Mouse (Mus musculus): ENCODE results near the gene Fnip2. TPM values are rescaled to one million over a fixed set of nuclear protein-coding genes. Genes with fewer than 3 reads are reported as not detected.

Gene Fnip2
- total RNA-seq, 2 experiments from 2014 or later = 4.9 to 5.3 TPM

DNA sequence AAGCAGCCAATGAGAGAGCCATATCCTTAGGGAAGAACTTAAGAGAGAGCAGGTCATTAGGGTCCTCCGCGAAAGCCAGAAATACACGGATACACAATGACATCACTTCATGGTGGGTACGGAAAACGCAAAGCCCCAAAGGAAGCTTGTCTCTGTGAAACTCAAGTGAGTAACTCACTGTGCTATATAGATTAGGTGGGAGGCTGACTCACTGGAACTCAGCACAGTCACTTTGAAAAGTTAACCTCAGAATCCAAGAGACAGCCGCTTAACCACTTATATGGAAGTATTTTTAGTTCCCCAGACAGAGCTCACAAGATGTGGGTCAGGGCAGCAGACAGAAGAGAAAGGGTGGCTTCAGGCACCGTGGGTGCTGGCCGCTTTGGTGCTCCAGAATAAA, 122.6 kb downstream of the Fnip2 start:
- DNase-seq = no peak
- intact Hi-C loops (cut with DNase I; ENCODE audit: low total_unique reads) = no loop called here

- DNase-seq = no peak
- intact Hi-C loops (cut with DNase I; ENCODE audit: low total_unique reads) = no loop called here
Observed at GRCm38 (mm10) chr3:79443850-79444249, 123.7 kb downstream of the Fnip2 start.

DNA sequence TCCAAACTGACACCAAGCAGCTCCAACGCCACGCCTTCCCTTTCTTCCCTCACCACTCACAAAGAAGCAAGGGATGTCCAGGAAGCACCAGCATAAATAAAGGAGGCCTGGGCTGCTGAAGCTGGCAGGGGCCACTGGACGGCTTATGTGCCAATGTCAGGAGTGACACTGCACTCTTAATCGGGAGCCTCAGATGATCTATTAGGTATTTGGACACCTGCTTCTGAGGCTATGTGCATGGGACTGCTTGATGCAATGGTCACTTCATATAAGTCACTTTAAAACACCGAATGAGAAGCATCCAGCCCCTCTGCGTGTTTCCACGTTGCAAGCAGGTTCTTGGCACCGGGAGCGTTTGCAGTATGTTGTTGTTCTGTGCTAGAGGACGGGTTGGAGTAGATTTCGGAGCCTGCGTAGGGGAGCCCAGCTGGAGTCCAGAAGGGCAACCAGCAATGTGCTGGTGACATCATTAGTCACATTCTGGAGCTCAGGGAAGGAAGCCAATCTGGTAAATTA, 126.6 kb downstream of the Fnip2 start:
- intact Hi-C loops (cut with DNase I; ENCODE audit: low total_unique reads) = no loop called here
- peak; percentile 11 for DNase-seq

DNA sequence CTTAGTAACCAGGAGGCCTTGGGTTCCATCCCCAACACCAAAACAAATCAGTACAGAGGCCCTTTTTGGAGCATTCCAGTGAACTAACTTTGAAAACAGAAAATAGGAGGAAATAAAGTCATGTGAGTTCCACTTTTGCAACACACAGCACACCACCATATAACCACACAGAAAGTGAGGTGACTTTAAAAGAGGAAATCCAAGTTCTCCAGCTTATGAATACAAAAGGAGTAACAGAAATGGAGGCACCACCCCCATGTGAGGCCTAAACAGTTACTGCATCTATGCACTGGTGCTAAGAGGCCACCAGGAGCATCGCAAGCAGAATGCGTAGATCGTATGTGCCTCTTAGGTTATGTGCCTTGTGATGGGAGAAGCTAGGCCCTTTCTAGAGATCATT, 129.3 kb downstream of the Fnip2 start:
- intact Hi-C loops (cut with DNase I; ENCODE audit: low total_unique reads) = no loop called here
- DNase-seq = no peak

- DNase-seq = no peak
- intact Hi-C loops (cut with DNase I; ENCODE audit: low total_unique reads) = no loop called here
Observed at GRCm38 (mm10) chr3:79436186-79436585, 131.4 kb downstream of the Fnip2 start.

DNA sequence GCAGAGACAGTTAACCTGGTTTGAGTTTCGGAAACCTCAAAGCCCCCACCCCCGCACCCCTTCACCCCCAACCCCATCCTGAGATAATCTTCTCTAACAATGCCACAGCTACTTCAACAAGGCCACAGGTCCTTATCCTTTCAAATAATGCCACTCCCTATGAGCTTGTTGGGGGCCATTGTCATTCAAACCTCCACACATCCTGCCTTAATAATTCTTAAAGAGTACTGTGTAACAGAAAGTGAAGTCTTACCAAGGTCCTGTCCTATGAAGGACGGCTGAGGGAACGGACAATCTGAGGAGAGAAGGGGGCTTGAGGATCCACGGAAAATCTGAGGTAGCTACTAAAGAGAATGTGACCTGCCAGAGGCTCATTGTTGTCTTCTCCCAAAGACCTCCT, 132.6 kb downstream of the Fnip2 start:
- intact Hi-C loops (cut with DNase I; ENCODE audit: low total_unique reads) = no loop called here
- no peak for DNase-seq

- no peak for DNase-seq
- intact Hi-C loops (cut with DNase I; ENCODE audit: low total_unique reads) = no loop called here
Observed at GRCm38 (mm10) chr3:79434436-79434835, 133.2 kb downstream of the Fnip2 start.

GRCm38 (mm10) chr3:79433593-79433992, 134.0 kb downstream of the Fnip2 start:
- intact Hi-C loops (cut with DNase I; ENCODE audit: low total_unique reads) = no loop called here
- no peak for DNase-seq

DNA sequence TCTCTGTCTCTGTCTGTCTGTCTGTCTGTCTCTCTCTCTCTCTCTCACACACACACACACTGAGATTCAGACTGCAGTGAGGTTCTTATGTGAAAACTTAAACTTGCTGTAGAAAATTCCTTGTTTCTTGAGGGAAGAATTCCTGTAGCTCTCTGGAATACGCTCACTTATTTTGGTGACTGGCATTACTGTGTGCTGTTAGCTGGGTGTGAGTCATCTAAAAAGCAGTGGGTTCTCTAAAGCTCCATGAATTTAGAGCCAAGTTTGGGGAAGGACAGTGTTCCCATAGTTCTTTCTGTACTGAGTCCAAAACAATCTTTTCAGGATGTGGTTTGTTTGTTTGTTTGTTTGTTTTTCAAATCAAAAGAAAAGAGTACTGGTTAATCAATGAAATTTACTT, 142.2 kb downstream of the Fnip2 start:
- no peak for DNase-seq
- intact Hi-C loops (cut with DNase I; ENCODE audit: low total_unique reads) = no loop called here

DNA sequence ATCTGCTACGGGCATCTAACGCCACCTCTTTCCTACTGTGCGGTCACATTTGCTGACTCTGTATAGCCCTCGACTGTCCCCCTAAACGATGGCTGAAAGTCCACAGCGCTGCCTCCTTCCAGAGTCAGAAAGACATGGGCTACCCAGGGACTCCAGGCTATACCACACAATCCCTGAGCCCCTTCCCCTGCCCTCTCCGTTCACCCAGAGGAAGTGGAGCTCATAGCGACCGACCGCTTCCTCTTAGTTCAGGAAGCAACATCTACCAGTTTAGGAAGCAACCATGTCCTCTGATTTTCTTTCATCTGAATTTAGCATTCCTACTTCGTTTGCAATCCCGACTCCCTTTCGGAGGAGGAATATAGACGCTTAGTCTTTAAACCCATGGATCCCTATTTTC, 148.7 kb downstream of the Fnip2 start:
- intact Hi-C loops (cut with DNase I; ENCODE audit: low total_unique reads) = no loop called here
- no peak for DNase-seq

DNA sequence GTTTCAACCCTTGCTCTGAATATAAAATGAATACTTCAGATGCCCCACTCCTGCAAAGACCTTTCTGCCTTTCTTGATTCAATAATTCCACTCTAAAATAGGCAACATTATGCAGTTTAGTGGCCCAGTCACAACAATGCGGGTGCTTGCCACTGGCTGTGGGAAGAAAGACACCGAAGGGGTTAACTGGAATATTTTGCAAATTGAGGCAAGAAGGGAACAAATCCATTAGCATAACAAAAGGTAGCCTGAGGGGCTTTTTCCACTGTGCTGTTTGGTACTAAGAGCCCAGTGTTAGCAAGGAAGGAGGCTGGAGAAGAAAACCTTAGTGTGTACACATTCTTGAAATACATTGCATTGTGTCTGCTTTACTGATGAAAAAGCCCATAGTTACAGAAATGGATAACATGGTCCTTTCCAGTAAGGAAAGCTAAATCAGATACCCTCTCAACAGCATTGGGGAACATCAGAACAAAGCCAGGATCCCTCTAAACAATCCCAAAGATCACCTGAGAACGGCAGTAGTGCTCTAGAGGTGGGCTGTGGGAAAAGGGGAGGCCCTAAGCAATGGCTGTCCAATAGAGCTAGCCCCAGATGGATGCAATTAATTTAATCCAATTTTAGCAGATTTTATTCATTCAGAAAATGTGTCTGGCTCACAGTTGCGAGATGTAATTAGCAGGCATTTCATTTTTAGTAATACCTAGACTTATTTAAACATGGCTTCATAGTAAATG, 150.5 kb downstream of the Fnip2 start:
- intact Hi-C loops (cut with DNase I; ENCODE audit: low total_unique reads) = no loop called here
- DNase-seq = no peak

- no peak for DNase-seq
- intact Hi-C loops (cut with DNase I; ENCODE audit: low total_unique reads) = no loop called here
Observed at GRCm38 (mm10) chr3:79415929-79416328, 151.7 kb downstream of the Fnip2 start.

- intact Hi-C loops (cut with DNase I; ENCODE audit: low total_unique reads) = no loop called here
- no peak for DNase-seq
Observed at GRCm38 (mm10) chr3:79415081-79415480, 152.5 kb downstream of the Fnip2 start.

GRCm38 (mm10) chr3:79413492-79413891, 154.1 kb downstream of the Fnip2 start:
- intact Hi-C loops (cut with DNase I; ENCODE audit: low total_unique reads) = no loop called here
- no peak for DNase-seq

GRCm38 (mm10) chr3:79411666-79412065, 155.9 kb downstream of the Fnip2 start:
- DNase-seq = no peak
- intact Hi-C loops (cut with DNase I; ENCODE audit: low total_unique reads) = no loop called here

DNA sequence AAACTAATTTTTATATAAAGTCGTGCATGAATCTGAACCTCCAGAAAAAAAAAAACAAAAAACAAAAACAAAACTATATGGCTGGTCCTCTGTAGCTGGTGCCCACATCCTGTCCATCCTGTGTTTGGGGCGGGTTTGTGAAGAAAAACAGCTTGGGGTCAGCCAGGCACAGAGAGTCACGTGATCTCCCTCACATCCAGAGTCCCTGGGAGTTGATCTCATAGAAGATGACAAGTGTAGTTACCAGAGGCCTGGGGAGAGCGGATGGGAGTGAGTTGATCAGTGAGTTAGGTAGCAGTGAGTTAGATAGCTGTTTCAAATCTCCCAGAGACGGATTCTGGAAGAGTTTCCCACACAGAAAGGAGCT, 157.0 kb downstream of the Fnip2 start:
- no peak for DNase-seq
- intact Hi-C loops (cut with DNase I; ENCODE audit: low total_unique reads) = no loop called here

- intact Hi-C loops (cut with DNase I; ENCODE audit: low total_unique reads) = no loop called here
- DNase-seq = no peak
Observed at GRCm38 (mm10) chr3:79409927-79410628, 157.5 kb downstream of the Fnip2 start.

GRCm38 (mm10) chr3:79408546-79408945, 159.1 kb downstream of the Fnip2 start:
- intact Hi-C loops (cut with DNase I; ENCODE audit: low total_unique reads) = no loop called here
- no peak for DNase-seq

All from gastrocnemius, postnatal 14 days (tissue).